Mouse (Mus musculus) intestine, embryonic 14.5 days (tissue): ENCODE measurements around the gene Ms4a2. TPM values are rescaled to one million over a fixed set of nuclear protein-coding genes. Genes with fewer than 3 reads are reported as not detected.

Experiments
- ATAC-seq: fragments of 200-750 bp; cut with Nextera tagmentation; replicated peaks from 2 replicates; pipeline ENCODE4 v1.8.0; 2017; ENCODE audit warnings: low read depth, moderate number of reproducible peaks, moderate TSS enrichment, moderate library complexity; ENCODE audit not compliant: low FRiP score, low TSS enrichment
- DNase-seq: peaks from one replicate; pipeline ENCODE4 v3.0.0-alpha.2; 2018; ENCODE audit warnings: low spot score
- H3K27ac ChIP-seq: fragments of 300-500 bp; sonication (generic); 2 replicates; pipeline ENCODE4 v1.5.1; 2014; ENCODE audit warnings: low read depth, mild to moderate bottlenecking, control low read depth
- H3K27me3 ChIP-seq: fragments of 300-500 bp; sonication (generic); replicated peaks from 2 replicates; pipeline ENCODE4 v1.6.1; 2014; ENCODE audit warnings: low read length, control low read depth; ENCODE audit not compliant: control insufficient read depth, insufficient read depth
- H3K36me3 ChIP-seq: fragments of 300-500 bp; sonication (generic); 2 replicates; pipeline ENCODE4 v1.6.1; 2014; ENCODE audit warnings: low read length, control low read depth; ENCODE audit not compliant: control insufficient read depth, insufficient read depth
- H3K4me1 ChIP-seq: fragments of 300-500 bp; sonication (generic); replicated peaks from 2 replicates; pipeline ENCODE4 v1.6.1; 2014; ENCODE audit warnings: low read length, control low read depth, mixed read lengths; ENCODE audit not compliant: control insufficient read depth, insufficient read depth
- H3K4me2 ChIP-seq: fragments of 300-500 bp; sonication (generic); 2 replicates; pipeline ENCODE4 v1.6.1; 2014; ENCODE audit warnings: low read length
- H3K4me3 ChIP-seq: fragments of 300-500 bp; sonication (generic); 2 replicates; pipeline ENCODE4 v1.5.1; 2014; ENCODE audit warnings: low read depth, low read length, control low read depth, mixed read lengths
- H3K9ac ChIP-seq: fragments of 300-500 bp; sonication (generic); 2 replicates; pipeline ENCODE4 v1.6.1; 2014; ENCODE audit warnings: mild to moderate bottlenecking, low read length
- H3K9me3 ChIP-seq: fragments of 300-500 bp; sonication (generic); 2 replicates; pipeline ENCODE4 v1.6.1; 2016; ENCODE audit warnings: low read length, control low read depth; ENCODE audit not compliant: control insufficient read depth
- WGBS: fragments of 180-500 bp; shearing (Covaris S2); extraction: QIAGEN DNeasy Blood & Tissue Kit; methylation state at CpG from one replicate; pipeline ENCODE4 v1.1.7; 2014; 5-methylcytosine and 5-hydroxymethylcytosine counted together
- polyA plus RNA-seq: library from polyadenylated mRNA; unstranded; fragments of >200 nt; fragmentation: Nextera tagmentation; extraction: Ambion mirVana; gene quantifications from 2 replicates; pipeline ENCODE4 v1.2.1, GENCODE M21; 2014

Ms4a2 gene
- 0.27 TPM in 1 of 2 replicates, not detected in the other for polyA plus RNA-seq

DNA sequence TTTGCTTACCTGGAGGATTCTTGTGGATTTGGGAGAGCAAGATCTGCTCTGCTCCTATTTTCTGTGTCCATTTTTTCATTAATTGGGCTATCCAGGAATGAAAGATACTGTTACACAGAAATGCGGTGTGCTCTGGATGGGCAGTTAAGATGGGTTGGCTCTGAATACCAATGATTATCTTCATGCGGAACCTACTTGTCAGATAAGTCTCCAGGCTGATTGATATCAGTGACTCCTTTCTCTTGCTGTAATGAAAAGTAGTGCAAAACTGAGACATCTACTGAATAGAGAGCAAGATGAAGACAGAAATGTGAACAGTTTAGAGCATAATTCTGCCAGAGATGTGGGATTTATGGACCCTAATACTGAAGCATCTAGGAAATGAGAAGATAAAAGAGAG, at the start of gene Ms4a2:
Gene Ms4a2, minus strand, starts transcription at position 169 of the 400 bp plus-strand sequence.
- ATAC-seq: no peak
- no peak for DNase-seq
- Histone ChIP-seq H3K27me3 (no peaks in the 10 kb centered on the region), H3K36me3 (no peaks in the 10 kb centered on the region), H3K4me1 (no peaks in the 10 kb centered on the region), H3K9me3 (no peaks in the 10 kb centered on the region), H3K9ac (no peak within 1 kb of the TSS), H3K4me2 (no peak within 1 kb of the TSS), H3K4me3 (no peak within 1 kb of the TSS), H3K27ac (no peak within 1 kb of the TSS)
- 76% methylated on average over 2 of the region's 2 CpGs for WGBS

- Histone ChIP-seq H3K4me1 (no peaks in the 10 kb centered on the region), H3K36me3 (no peaks in the 10 kb centered on the region), H3K9me3 (no peaks in the 10 kb centered on the region), H3K4me3 (no peak overlapping the region), H3K27me3 (no peaks in the 10 kb centered on the region), H3K4me2 (no peak overlapping the region), H3K9ac (no peak overlapping the region), H3K27ac (no peak overlapping the region)
- no peak for DNase-seq
- ATAC-seq: no peak
Measured at GRCm38 (mm10) chr19:11661562-11661961, 38.0 kb upstream of the Ms4a2 start.

DNA sequence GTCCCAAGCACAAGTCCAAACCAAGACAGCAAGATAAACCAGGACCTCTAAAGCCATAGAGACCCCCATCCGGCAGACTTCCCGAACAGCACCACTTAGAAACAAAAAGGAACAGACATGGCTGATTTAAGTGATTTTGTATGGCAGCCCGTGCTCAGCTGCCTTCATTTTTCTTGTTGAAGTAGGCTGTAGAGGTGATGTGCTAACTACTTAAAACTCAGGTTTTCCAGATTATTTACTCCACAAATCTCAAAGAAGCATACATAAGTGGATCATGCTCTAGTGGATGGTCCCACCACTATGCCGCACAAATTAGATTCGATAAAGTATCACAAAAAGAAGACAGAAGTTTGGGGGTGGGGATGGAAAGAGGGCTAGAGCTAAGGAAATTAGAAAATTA, 36.9 kb upstream of the Ms4a2 start, which contains the start of gene Oosp2:
Gene Oosp2, minus strand, starts transcription at position 101 of the 400 bp plus-strand sequence.
- 90% methylated on average over 5 of the region's 5 CpGs for WGBS

DNA sequence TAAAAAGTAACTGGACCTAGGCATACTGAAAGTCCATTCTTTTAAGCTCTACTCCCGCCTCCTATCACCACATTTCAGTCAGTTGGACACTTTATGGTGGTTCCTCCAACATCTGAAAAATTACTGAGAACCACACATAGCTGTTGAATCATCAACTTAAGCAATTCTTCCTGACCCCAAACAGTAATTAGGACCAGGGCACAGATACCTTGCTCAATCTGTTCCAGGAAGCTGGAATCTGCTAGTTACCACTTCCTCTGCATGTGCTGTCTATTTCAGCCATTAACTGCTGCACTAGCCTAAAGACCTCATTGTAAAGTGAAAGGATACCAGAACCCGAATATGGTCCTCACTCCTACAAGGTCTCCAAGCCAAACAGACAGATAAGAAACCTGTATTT, 35.6 kb upstream of the Ms4a2 start:
- no peaks in the 10 kb centered on the region for H3K36me3 ChIP-seq

More for the DNA sequence above, 36.9 kb upstream of the Ms4a2 start, which contains the start of gene Oosp2:
- DNase-seq (no peak), ATAC-seq (no peak)
- Histone ChIP-seq H3K9ac (no peak within 1 kb of the TSS), H3K36me3 (no peaks in the 10 kb centered on the region), H3K4me2 (no peak within 1 kb of the TSS), H3K27ac (no peak within 1 kb of the TSS), H3K4me1 (no peaks in the 10 kb centered on the region), H3K9me3 (no peaks in the 10 kb centered on the region), H3K27me3 (no peaks in the 10 kb centered on the region), H3K4me3 (no peak within 1 kb of the TSS)

DNA sequence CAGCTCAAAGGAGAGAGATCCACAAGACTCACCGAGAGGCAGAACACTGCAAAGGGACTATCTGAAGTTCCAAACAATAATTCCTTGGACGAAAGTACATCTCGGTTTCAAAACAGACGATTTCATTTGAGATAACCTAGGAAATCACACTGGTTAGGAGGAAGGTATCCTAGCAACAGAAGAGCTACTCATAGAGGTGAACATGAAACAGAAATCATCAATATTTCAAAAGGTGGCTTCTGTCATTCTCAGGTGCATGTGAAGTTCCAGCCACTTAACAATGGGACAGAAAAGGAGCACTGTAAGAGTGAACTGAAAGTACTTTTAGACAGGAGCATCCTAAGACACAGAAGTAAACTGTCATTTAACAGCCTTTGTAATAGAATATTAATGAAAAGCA, 26.0 kb upstream of the Ms4a2 start:
- 74% methylated on average over 4 of the region's 4 CpGs for WGBS
- ATAC-seq (no peak), DNase-seq (no peak)
- no peak overlapping the region for H3K4me2 ChIP-seq
- no peaks in the 10 kb centered on the region for H3K36me3 ChIP-seq
- H3K4me3 ChIP-seq: no peak overlapping the region
- H3K4me1 ChIP-seq: no peaks in the 10 kb centered on the region
- no peak overlapping the region for H3K9ac ChIP-seq
- no peaks in the 10 kb centered on the region for H3K9me3 ChIP-seq
- no peak overlapping the region for H3K27ac ChIP-seq
- no peaks in the 10 kb centered on the region for H3K27me3 ChIP-seq

More for the DNA sequence above, 35.6 kb upstream of the Ms4a2 start:
- no peak for ATAC-seq
- WGBS: 61% methylated on average over 2 of the region's 2 CpGs
- H3K4me1 ChIP-seq: no peaks in the 10 kb centered on the region
- no peaks in the 10 kb centered on the region for H3K9me3 ChIP-seq
- H3K4me2 ChIP-seq: no peak overlapping the region
- DNase-seq: no peak
- H3K27ac ChIP-seq: no peak overlapping the region
- H3K27me3 ChIP-seq: no peaks in the 10 kb centered on the region
- no peak overlapping the region for H3K9ac ChIP-seq
- H3K4me3 ChIP-seq: no peak overlapping the region

- Histone ChIP-seq H3K4me2 (no peak overlapping the region), H3K4me3 (no peak overlapping the region), H3K27ac (no peak overlapping the region), H3K27me3 (no peaks in the 10 kb centered on the region), H3K4me1 (no peaks in the 10 kb centered on the region), H3K9ac (no peak overlapping the region), H3K36me3 (no peaks in the 10 kb centered on the region), H3K9me3 (no peaks in the 10 kb centered on the region)
- DNase-seq (no peak), ATAC-seq (no peak)
- 77% methylated on average over 3 of the region's 3 CpGs for WGBS
Measured at GRCm38 (mm10) chr19:11646166-11646565, 22.6 kb upstream of the Ms4a2 start.

- Histone ChIP-seq H3K4me3 (no peak within 1 kb of the TSS), H3K4me1 (no peaks in the 10 kb centered on the region), H3K4me2 (no peak within 1 kb of the TSS), H3K9me3 (no peaks in the 10 kb centered on the region), H3K9ac (no peak within 1 kb of the TSS), H3K27me3 (no peaks in the 10 kb centered on the region), H3K36me3 (no peaks in the 10 kb centered on the region), H3K27ac (no peak within 1 kb of the TSS)
- ATAC-seq: no peak
- no peak for DNase-seq
- 84% methylated on average over 1 of the region's 1 CpGs for WGBS
Measured at GRCm38 (mm10) chr19:11640732-11641131, 17.2 kb upstream of the Ms4a2 start, which contains the start of gene Ms4a3. Ms4a3 (minus strand) TSS chr19:11640851.

GRCm38 (mm10) chr19:11639038-11639437, 15.5 kb upstream of the Ms4a2 start:
- Histone ChIP-seq H3K27me3 (no peaks in the 10 kb centered on the region), H3K4me2 (no peak overlapping the region), H3K4me3 (no peak overlapping the region), H3K4me1 (no peaks in the 10 kb centered on the region), H3K27ac (no peak overlapping the region), H3K9me3 (no peaks in the 10 kb centered on the region), H3K9ac (no peak overlapping the region), H3K36me3 (no peaks in the 10 kb centered on the region)
- WGBS: 78% methylated on average over 4 of the region's 4 CpGs
- ATAC-seq (no peak), DNase-seq (no peak)

- H3K4me1 ChIP-seq: no peaks in the 10 kb centered on the region
- 77% methylated on average over 5 of the region's 5 CpGs for WGBS
- no peak overlapping the region for H3K27ac ChIP-seq
Measured at GRCm38 (mm10) chr19:11635572-11635971, 12.1 kb upstream of the Ms4a2 start.

More at GRCm38 (mm10) chr19:11635572-11635971, 12.1 kb upstream of the Ms4a2 start:
- no peak overlapping the region for H3K4me2 ChIP-seq
- ATAC-seq: no peak
- no peak for DNase-seq
- no peak overlapping the region for H3K9ac ChIP-seq
- no peak overlapping the region for H3K4me3 ChIP-seq
- no peaks in the 10 kb centered on the region for H3K27me3 ChIP-seq
- no peaks in the 10 kb centered on the region for H3K36me3 ChIP-seq
- no peaks in the 10 kb centered on the region for H3K9me3 ChIP-seq
